In genomic region chr8:46152064-46153031, GRCm38 (mm10) we compare ENCODE assay signal across 8 mouse cellular contexts. TPM values are rescaled to one million over a fixed set of nuclear protein-coding genes. Genes with fewer than 3 reads are reported as not detected.
DNase-seq lines count a peak whose midpoint lies in the region; ATAC-seq and TF ChIP-seq lines count a peak whose summit lies in the region.

Gene Snx25, minus strand, starts transcription at chr8:46152159.

- H3K9me3 ChIP-seq in hindbrain, embryonic 12.5 days (replicated peaks), result no peaks in the 10 kb centered on the region

- peak within 1 kb of the TSS; percentile 66 for H3K4me2 ChIP-seq in hindbrain, embryonic 12.5 days (replicated peaks)

- CTCF ChIA-PET in Patski (lab: Charles Lee), result interaction anchor here (1.0 to 1.1 kb wide), 2 partner anchors 9 to 10 kb away, joined by 4 read pairs; no protein-coding TSS in a partner anchor

- in situ Hi-C loops in Patski (cut with MboI; ENCODE audit: low pct_unique_long_range_greater_than_20kb), result no loop called here

- no peak for TF ChIP-seq CTCF in Patski (IDR thresholded peaks at IDR 0.05)

- no peaks in the 10 kb centered on the region for H3K36me3 ChIP-seq in hindbrain, embryonic 12.5 days

- DNase-seq in Patski (ENCODE audit: low read depth, low spot score), result no peak
- peak; percentile 96 for DNase-seq in cerebellum, adult 9-11 months
- peak; percentile 76 to 81 for DNase-seq in frontal cortex, postnatal 10 days (ENCODE audit: low spot score in 2 of 2)
- peak; percentile 67 for DNase-seq in left cerebral cortex, adult 11 months (ENCODE audit: low spot score)
- DNase-seq in lung, postnatal 4 days, result peak; percentile 89 to 91
- DNase-seq in retina, postnatal 7 days (ENCODE audit: low read depth, low spot score), result peak; percentile 81
- peak; percentile 72 to 85 for DNase-seq in urinary bladder, adult 18-20 months (ENCODE audit: low spot score in 2 of 2)

- WGBS in hindbrain, embryonic 12.5 days, result 5% methylated on average over 53 of the region's 103 CpGs

- H3K27me3 ChIP-seq in Patski, result no peaks in the 10 kb centered on the region
- peaks cover 21% of the 10 kb centered on the region for H3K27me3 ChIP-seq in hindbrain, embryonic 12.5 days

- peak within 1 kb of the TSS; percentile 87 for H3K4me3 ChIP-seq in hindbrain, embryonic 12.5 days

- POLR2A ChIA-PET in Patski (lab: Charles Lee), result interaction anchor here (0.7 to 2.2 kb wide), 2 partner anchors 11 to 153 kb away, joined by 3 to 12 read pairs; partner anchors contain the start of gene Lrp2bp

- peak within 1 kb of the TSS; percentile 81 for H3K27ac ChIP-seq in hindbrain, embryonic 12.5 days

- ATAC-seq in Patski, result peak; percentile 75
- ATAC-seq in hindbrain, embryonic 12.5 days (ENCODE audit: low FRiP score), result peak; percentile 88

- H3K9ac ChIP-seq in hindbrain, embryonic 12.5 days, result peak within 1 kb of the TSS; percentile 90

- H3K4me1 ChIP-seq in hindbrain, embryonic 12.5 days, result peaks cover 12% of the 10 kb centered on the region

RNA-seq across cellular contexts. Expression of gene Snx25, which starts in this region (rescaled TPM):
- polyA plus RNA-seq in Patski (2021), result 38.3 TPM
- polyA plus RNA-seq in hindbrain, embryonic 12.5 days (2016; fragmentation: Nextera tagmentation; extraction: Ambion mirVana), result 5.6 and 5.9 TPM in 2 replicates
